Comparison of ENCODE assay signal across 8 mouse cellular contexts in the genomic region with DNA sequence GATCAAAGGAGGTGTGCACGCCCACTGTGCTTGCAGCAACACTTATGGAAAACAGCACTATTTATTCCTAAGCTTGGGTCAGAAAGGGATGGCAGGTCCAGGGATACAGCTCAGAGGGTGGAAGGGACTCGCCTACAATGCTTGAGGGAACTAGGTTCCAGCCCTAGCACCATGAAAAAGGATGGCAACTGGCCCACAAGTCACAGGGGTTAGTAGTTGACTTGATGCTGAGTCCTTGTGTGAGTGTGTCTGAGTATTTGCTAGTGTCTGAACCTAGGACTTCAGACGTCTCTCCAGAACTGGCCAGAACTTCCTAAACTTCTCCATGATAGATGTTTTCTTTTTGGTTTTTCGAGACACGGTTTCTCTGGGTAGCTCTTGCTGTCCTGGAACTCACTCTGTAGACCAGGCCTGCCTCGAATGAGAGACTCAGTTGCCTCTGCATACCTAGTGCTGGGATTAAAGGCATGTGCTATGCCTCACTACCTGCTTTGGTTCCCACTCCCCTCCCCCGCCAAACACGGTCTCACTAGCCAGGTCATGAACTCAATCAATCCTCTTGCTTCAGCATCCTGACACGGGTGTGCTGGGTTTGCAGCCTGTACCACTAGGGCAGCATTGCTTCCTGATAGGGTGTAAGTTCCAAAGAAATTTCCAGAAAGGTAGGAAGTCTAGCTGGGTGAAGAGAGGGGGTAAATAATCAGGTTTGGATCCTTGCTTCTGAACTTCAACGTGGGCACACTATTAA. TPM values are rescaled to one million over a fixed set of nuclear protein-coding genes. Genes with fewer than 3 reads are reported as not detected.
DNase-seq lines count a peak whose midpoint lies in the region; ATAC-seq and TF ChIP-seq lines count a peak whose summit lies in the region.

No protein-coding gene starts in this region.

- peak overlapping the region; percentile 46 for H3K4me2 ChIP-seq in forebrain, embryonic 16.5 days (ENCODE audit: low read length)
- H3K4me2 ChIP-seq in midbrain, embryonic 11.5 days = peak overlapping the region; percentile 54; the same call in 1 of the 2 replicates

- WGBS in forebrain, embryonic 16.5 days = 65% methylated on average over 10 of the region's 10 CpGs
- 58% methylated on average over 10 of the region's 10 CpGs for WGBS in midbrain, embryonic 11.5 days

- peak; percentile 60 for ATAC-seq in forebrain, embryonic 16.5 days
- ATAC-seq in midbrain, embryonic 11.5 days (ENCODE audit: low FRiP score) = peak; percentile 63

- DNase-seq in layer of hippocampus, adult 2 months (ENCODE audit: low spot score in 2 of 2) = no peak
- no peak for DNase-seq in layer of hippocampus, adult 9-10 months (ENCODE audit: low spot score)
- peak; percentile 59 for DNase-seq in cerebellum, adult 11 months
- peak; percentile 35 to 46 for DNase-seq in kidney, postnatal 36 days
- DNase-seq in midbrain, embryonic 11.5 days (ENCODE audit: low spot score, missing footprints) = no peak
- peak; percentile 19 to 59 for DNase-seq in thymus, postnatal 36 days
- no peak for DNase-seq in right cerebral cortex, postnatal 14 days

- H3K9me3 ChIP-seq in forebrain, embryonic 16.5 days (ENCODE audit: control insufficient read depth, low read length) = no peaks in the 10 kb centered on the region
- no peaks in the 10 kb centered on the region for H3K9me3 ChIP-seq in midbrain, embryonic 11.5 days (ENCODE audit: control insufficient read depth, low read length)

- H3K36me3 ChIP-seq in forebrain, embryonic 16.5 days (ENCODE audit: control insufficient read depth, insufficient read depth) = peaks cover 4% of the 10 kb centered on the region
- peaks cover 6% of the 10 kb centered on the region for H3K36me3 ChIP-seq in midbrain, embryonic 11.5 days (ENCODE audit: control insufficient read depth, insufficient read depth, low read length)

- H3K4me1 ChIP-seq in forebrain, embryonic 16.5 days (replicated peaks; ENCODE audit: control insufficient read depth, insufficient read depth, low read length) = peaks cover 31% of the 10 kb centered on the region
- H3K4me1 ChIP-seq in midbrain, embryonic 11.5 days (ENCODE audit: control insufficient read depth, insufficient read depth, low read length) = peaks cover 18% of the 10 kb centered on the region

- peak overlapping the region; percentile 71 for H3K27ac ChIP-seq in layer of hippocampus, adult 2 months
- H3K27ac ChIP-seq in forebrain, embryonic 16.5 days (ENCODE audit: low read length) = peak overlapping the region; percentile 69
- H3K27ac ChIP-seq in midbrain, embryonic 11.5 days (ENCODE audit: low read depth, low read length) = no peak overlapping the region

- H3K9ac ChIP-seq in forebrain, embryonic 16.5 days (replicated peaks; ENCODE audit: low read depth, low read length) = peak overlapping the region; percentile 15; the same call in 1 of the 2 replicates
- no peak overlapping the region for H3K9ac ChIP-seq in midbrain, embryonic 11.5 days (ENCODE audit: low read length)

- TF ChIP-seq CTCF in layer of hippocampus, adult 2 months (conservative IDR thresholded peaks at IDR 0.05) = peak; percentile 31

- peak overlapping the region; percentile 45 for H3K4me3 ChIP-seq in layer of hippocampus, adult 2 months
- H3K4me3 ChIP-seq in forebrain, embryonic 16.5 days (replicated peaks; ENCODE audit: low read length) = peak overlapping the region; percentile 79
- H3K4me3 ChIP-seq in midbrain, embryonic 11.5 days (ENCODE audit: low read depth, low read length) = peak overlapping the region; percentile 15; the same call in 1 of the 2 replicates

- no peaks in the 10 kb centered on the region for H3K27me3 ChIP-seq in forebrain, embryonic 16.5 days (replicated peaks; ENCODE audit: control insufficient read depth, insufficient read depth, low read length)
- H3K27me3 ChIP-seq in midbrain, embryonic 11.5 days (ENCODE audit: control insufficient read depth, insufficient read depth, low read length) = no peaks in the 10 kb centered on the region

RNA-seq across cellular contexts. Expression of a gene that starts 0.7 kb away (rescaled TPM):
- 100 to 1,000 TPM; 119 to 128 TPM for total RNA-seq in layer of hippocampus, adult 2 months (2021)
- polyA plus RNA-seq in forebrain, embryonic 16.5 days (2015; fragmentation: Nextera tagmentation; extraction: Ambion mirVana) = 427 and 436 TPM in 2 replicates
- polyA plus RNA-seq in midbrain, embryonic 11.5 days (2014; fragmentation: Nextera tagmentation; extraction: Ambion mirVana) = 386 and 408 TPM in 2 replicates

RNA-seq across cellular contexts. Expression of a gene that starts 14.7 kb away (rescaled TPM):
- 1 to 10 TPM; 5.8 to 8.3 TPM for total RNA-seq in layer of hippocampus, adult 2 months (2021)
- 4.8 and 6.0 TPM in 2 replicates for polyA plus RNA-seq in forebrain, embryonic 16.5 days (2015; fragmentation: Nextera tagmentation; extraction: Ambion mirVana)
- polyA plus RNA-seq in midbrain, embryonic 11.5 days (2014; fragmentation: Nextera tagmentation; extraction: Ambion mirVana) = 6.2 and 8.1 TPM in 2 replicates

RNA-seq across cellular contexts. Expression of a gene that starts 48.1 kb away (rescaled TPM):
- 10 to 100 TPM; 17.9 to 20.7 TPM for total RNA-seq in layer of hippocampus, adult 2 months (2021)
- polyA plus RNA-seq in forebrain, embryonic 16.5 days (2015; fragmentation: Nextera tagmentation; extraction: Ambion mirVana) = 5.1 and 6.4 TPM in 2 replicates
- polyA plus RNA-seq in midbrain, embryonic 11.5 days (2014; fragmentation: Nextera tagmentation; extraction: Ambion mirVana) = 7.5 and 9.1 TPM in 2 replicates

Comparison
In these comparisons a context has a peak if more than half of its experiments do, and no peak if none do; other contexts are left out.
1. DNase-seq: peak in cerebellum, adult 11 months (single experiment), kidney, postnatal 36 days (2 of 2) and thymus, postnatal 36 days (2 of 2); none in layer of hippocampus, adult 2 months (0 of 2), layer of hippocampus, adult 9-10 months (single experiment), midbrain, embryonic 11.5 days (single experiment) and right cerebral cortex, postnatal 14 days (single experiment).
2. H3K4me3 ChIP-seq: peak in every context shown above with its lines; median percentile 79 in forebrain, embryonic 16.5 days; 45 in layer of hippocampus, adult 2 months; 15 in midbrain, embryonic 11.5 days.